Mouse (Mus musculus): Measurements from ENCODE around the gene Msantd2.

GRCm38 (mm10) chr9:37473611-37474125 lies 15.5 kb upstream of the Msantd2 start:
- TF ChIP-seq CTCF (conservative IDR thresholded peaks at IDR 0.05; ENCODE audit: low read length) (no peak), NANOG (IDR thresholded peaks at IDR 0.05; ENCODE audit: borderline replicate concordance, low read length) (no peak), POU5F1 (IDR thresholded peaks at IDR 0.05; ENCODE audit: borderline replicate concordance, low read length) (no peak)

Data from E14TG2a.4 (cell line).